Mouse (Mus musculus) layer of hippocampus, adult 18-20 months (tissue): ENCODE results near the gene Abi1. TPM values are rescaled to one million over a fixed set of nuclear protein-coding genes. Genes with fewer than 3 reads are reported as not detected.
"Not testable (repeated sequence)": the region's sequence is repeated elsewhere in the genome, so short reads cannot be mapped to it uniquely, and the experiment has no call there.

Experiments
- DNase-seq, 2 experiments: peaks; one replicate each; pipeline ENCODE4 v3.0.0; 2022; ENCODE audit warnings: low spot score in 2 of 2
- long read RNA-seq: library from polyadenylated mRNA; stranded (forward); transcript quantifications from one replicate; pipeline ENCODE4 v2.0.0, GENCODE M21; 2021
- total RNA-seq, 2 experiments: library from RNA; stranded (reverse); gene quantifications; 2 replicates each; pipeline ENCODE4 v1.2.3; 2021

The Abi1 gene
- 100 to 1,000 TPM; 213 to 220 TPM for total RNA-seq
- long read RNA-seq, transcript Abi1-201 (10 exons, 3,027 nt) = minor isoform, 60 of 203 reads
- long read RNA-seq, transcript Abi1-205 (11 exons, 3,067 nt) = minor isoform, 24 of 203 reads
- long read RNA-seq, transcript Abi1-202 (11 exons, 3,023 nt) = minor isoform, 18 of 203 reads
- long read RNA-seq, transcript Abi1-203 (10 exons, 2,411 nt) = major isoform, 64 of 203 reads
- long read RNA-seq, partial matches to known transcripts = 11 of 203 reads
- long read RNA-seq, other reads (novel, unspliced or antisense) = 21 of 203 reads

GRCm38 (mm10) chr2:23040001-23040646 lies at the start of gene Abi1:
Gene Abi1 (minus strand): TSS chr2:23040241.
- DNase-seq = peak; percentile 91 to 95

DNA sequence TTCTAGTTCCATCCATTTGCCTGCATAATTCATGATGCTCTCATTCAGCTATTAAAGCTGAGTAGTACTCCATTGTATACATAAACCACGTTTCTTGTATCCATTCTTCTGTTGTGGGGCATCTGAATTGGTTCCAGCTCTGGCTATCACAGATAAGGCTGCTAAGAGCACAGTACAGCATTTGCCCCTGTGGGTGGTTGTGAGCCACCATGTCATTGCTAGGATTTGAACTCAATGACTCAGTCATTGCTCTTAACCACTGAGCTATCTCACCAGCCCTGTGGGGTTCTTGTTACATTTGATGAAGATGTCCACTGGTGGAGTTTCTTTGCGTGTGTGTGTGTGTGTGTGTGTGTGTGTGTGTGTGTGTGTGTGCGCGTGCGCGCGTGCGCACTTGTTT lies 44.5 kb upstream of the Abi1 start:
- DNase-seq = no peak

DNA sequence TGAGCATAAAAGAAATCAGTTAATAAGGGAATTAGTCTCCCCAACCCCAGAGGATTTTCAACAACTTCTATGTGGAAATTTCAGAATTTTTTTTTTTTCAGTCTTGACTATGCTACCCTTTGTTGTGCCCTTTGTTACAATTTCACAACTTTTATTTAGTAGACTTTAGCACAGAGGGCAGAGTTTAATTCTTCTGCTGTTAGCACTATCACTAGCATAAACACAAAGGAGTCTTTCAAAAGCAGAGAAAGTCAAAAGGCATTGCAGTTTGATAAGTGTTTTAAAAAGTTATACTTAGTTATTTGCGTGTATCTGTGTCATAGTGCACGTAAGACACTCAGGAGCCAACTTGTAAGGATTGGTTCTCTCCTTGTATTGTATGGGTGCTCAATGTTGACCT lies 38.5 kb upstream of the Abi1 start:
- DNase-seq = no peak

- DNase-seq = no peak
These were observed 37.7 kb upstream of the Abi1 start for GRCm38 (mm10) chr2:23077693-23078092.

- no peak for DNase-seq
These were observed 36.7 kb upstream of the Abi1 start for GRCm38 (mm10) chr2:23076783-23077182.

GRCm38 (mm10) chr2:23075846-23076245 lies 35.8 kb upstream of the Abi1 start:
- no peak for DNase-seq

DNA sequence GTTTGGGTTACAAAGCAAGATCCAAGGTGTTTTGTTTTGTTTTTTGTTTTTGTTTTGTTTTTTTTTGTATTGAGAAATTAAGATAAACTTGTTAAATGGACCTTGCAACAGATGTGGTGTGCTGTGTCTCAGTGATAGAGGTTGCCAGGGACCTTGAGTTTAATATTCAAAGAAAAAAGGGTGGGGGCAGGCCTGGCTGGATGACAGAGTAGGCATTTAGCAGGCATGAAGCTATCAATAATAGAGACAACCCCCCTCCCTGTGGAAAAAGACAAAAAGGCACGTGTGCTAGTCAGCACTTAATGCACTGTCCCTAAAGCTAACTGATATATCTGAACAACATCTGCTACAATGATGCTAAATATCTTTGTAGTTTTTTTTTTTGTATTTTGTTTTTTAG lies 31.4 kb upstream of the Abi1 start:
- DNase-seq = no peak

GRCm38 (mm10) chr2:23070491-23070890 lies 30.4 kb upstream of the Abi1 start:
- DNase-seq = no peak

DNA sequence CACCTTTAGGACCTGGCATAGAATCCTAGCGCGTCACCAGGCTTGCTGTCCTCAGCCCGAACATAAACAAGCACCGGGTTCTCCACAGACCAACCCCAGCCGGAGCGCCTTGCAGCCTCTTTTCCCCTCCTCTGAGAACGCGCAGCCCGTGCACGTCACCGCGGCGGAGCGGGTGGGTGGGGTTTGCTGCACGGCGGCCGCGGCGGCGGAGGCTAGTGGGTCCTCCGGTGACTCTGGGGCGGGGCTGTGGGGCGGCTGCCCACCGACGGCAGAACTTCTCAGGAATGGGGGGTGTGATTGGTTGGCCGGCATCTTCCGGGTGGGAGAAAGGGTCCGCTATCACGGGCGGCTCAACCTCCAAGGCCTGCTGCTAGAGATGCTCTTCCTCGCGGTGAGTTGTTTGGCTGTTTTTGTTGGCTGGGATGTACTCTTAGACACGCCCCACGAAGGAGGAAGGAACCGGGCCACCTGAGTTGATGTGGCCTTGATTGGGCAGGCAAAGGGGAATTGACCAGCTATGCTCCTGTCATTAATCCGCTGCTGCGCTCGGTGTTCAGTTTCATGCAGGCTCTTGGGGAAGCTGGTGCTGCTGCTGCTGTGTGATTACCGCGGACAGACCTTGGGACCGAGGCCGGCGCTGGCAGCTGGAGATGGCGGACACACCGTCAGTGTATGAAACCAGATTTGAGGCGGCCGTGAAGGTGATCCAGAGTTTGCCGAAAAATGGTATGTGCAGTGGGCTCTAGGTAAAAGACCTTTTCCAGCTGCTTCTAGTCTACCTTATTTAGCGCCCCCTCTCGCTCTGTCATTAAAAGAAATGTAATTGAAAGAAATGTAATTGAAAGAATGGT lies 29.1 kb upstream of the Abi1 start:
- peak; percentile 94 to 96 for DNase-seq

GRCm38 (mm10) chr2:23068370-23068737 lies 28.3 kb upstream of the Abi1 start:
- DNase-seq = no peak

- peak; percentile 95 to 97 for DNase-seq
These were observed 27.7 kb upstream of the Abi1 start, which contains the start of gene Acbd5 for GRCm38 (mm10) chr2:23067552-23068369. Gene Acbd5 (plus strand): TSS chr2:23068167.

DNA sequence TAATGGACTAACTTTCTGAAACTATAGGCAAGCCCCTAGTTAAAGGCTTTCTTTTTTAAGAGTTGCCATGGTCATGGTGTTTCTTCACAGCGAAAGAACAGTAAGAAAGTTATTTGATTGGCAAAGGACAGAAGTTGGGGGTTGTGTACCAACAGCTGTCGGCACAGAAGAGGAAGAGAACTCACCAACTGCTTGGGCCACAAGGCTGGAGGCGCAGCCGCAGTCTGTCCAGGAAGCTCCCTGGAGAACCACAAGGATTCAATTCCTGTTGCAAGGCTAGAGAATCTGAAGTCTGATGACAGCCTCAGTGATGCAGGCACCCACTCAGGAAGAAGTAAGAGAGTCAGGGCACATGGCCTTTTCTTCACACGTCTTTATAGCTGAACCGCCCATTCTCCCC lies 12.5 kb upstream of the Abi1 start:
- DNase-seq = peak; percentile 34 to 68

- DNase-seq = peak; percentile 39 to 81
These were observed 11.8 kb upstream of the Abi1 start for GRCm38 (mm10) chr2:23051890-23052289.

GRCm38 (mm10) chr2:23048006-23048405 lies 8.0 kb upstream of the Abi1 start:
- DNase-seq = no peak

DNA sequence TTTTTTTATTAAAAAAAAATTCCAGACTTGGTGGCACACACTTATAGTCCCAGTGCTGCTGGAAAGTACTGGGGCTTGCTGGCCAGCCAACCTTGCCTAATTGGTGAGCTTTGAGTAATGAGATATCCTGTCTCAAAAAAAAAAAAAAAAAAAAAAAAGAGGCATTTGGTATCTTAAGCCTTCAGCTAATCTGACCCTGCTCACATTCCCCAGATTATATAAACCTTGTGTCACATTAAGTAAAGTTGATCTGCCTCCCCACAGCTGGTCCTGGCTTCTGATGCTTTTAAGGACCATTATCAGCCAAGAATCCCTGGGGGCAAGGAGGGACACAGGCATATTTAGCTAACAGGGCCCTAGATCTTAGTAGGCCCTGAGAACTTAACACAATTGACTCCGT lies 5.7 kb upstream of the Abi1 start:
- no peak for DNase-seq

DNA sequence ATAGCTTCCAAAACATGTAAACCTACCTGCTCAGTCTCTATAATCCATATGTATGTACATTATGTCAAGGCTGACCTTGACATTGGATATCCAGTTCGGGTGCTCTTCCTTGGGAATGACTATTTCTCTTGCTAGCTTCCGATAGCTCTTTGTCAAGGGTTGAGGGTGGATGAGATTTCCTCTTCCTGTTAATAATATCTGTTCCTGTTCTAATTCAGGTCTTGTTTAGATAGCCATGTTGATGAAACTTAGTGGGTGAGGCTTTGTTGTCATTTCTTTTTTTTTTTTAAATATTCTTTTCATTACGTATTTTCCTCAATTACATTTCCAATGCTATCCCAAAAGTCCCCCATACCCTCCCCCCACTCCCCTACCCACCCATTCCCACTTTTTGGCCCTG lies 2.1 kb upstream of the Abi1 start:
- DNase-seq = no peak

DNA sequence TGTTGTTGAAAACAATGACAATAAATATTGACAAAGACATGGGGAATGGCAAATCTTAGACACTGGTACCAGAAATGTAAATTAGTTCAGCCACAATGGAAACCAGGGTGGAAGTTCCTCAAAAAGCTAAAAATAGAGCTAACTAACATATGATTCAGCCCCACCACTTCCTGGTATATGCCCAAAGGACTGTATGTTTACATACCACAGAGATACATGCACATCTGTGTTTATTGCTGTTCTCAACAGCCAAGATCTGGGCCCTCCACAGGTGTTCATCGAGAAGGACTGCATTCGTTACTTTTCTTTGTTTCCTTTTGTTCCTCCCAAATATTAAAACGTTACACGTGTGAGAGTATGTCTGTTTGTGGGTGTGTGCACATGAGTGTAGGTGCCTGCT lies 1.4 kb upstream of the Abi1 start:
- DNase-seq = no peak

DNA sequence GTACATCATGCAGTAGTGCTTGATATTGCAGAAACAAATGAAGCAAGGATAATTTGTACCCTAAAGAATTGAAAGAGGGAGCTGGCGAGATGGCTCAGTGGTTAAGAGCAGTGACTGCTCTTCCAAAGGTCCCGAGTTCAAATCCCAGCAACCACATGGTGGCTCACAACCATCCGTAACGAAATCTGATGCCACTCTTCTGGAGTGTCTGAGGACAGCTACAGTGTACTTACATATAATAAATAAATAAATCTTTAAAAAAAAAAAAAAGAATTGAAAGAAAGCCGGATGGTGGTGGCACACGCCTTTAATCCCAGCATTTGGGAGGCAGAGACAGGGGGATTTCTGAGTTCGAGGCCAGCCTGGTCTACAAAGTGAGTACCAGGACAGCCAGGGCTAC lies 649 bp upstream of the Abi1 start:
- DNase-seq = not testable (repeated sequence)

DNA sequence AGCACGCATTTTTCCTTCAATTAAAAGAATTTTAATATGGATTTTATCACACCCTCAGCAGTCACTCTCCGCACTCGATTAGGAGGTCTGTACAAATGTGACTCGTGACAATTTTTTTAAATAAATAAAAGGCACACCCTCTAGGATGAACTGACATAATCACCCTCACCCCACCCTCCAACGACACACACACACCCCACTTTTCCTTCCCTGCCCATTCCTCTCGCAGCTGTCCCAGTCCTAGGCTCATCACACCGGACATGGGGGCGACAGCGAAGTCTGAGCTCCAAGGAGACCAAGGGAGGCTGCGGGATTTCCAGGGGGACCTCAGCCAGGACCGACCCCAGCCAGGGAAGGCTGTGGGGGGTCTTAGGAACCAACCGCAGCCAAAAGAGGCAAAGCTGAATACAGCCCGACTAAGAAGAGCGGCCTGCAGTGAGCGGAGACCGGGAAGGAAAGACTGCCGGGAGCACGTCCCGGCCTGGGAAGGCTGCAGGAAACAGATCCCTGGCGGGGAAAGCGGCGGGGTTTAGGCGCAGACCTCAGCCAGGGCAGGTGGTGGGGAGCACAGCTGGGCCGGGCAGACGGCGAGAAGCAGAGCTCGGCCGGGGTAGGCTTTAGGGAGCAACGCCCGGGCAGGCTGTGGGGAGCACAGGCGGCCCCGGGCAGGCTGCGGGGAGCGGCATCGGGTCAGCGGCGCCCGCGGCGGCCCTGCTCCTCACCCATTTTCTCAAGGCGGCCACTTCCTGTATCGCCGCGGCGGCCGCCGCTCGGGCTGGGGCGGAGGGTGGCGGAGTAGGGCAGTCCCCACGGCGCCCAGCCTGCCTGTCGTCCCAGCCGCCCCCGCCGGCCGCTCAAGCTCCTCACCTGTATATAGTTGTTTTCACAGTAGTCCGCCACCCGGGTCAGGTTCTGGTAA lies 700 bp downstream of the Abi1 start:
- DNase-seq = no peak

- no peak for DNase-seq
These were observed 4.6 kb downstream of the Abi1 start for GRCm38 (mm10) chr2:23035467-23035866.
